Mouse (Mus musculus): Measurements from ENCODE around the gene Kctd18. TPM values are rescaled to one million over a fixed set of nuclear protein-coding genes. Genes with fewer than 3 reads are reported as not detected.

The Kctd18 gene
- 24.8 and 25.4 TPM in 2 replicates for polyA plus RNA-seq (2015; fragmentation: Nextera tagmentation; extraction: Ambion mirVana)

GRCm38 (mm10) chr1:58018856-58019255 lies at the start of gene Kctd18:
Gene Kctd18 (minus strand): TSS chr1:58018956.
- Histone ChIP-seq H3K36me3 (peaks cover 7% of the 10 kb centered on the region; the same call in 1 of the 2 replicates), H3K27ac (replicated peaks) (no peak within 1 kb of the TSS), H3K9me3 (replicated peaks) (no peaks in the 10 kb centered on the region), H3K4me3 (replicated peaks) (no peak within 1 kb of the TSS), H3K9ac (replicated peaks) (no peak within 1 kb of the TSS), H3K27me3 (replicated peaks) (no peaks in the 10 kb centered on the region), H3K4me1 (no peaks in the 10 kb centered on the region), H3K4me2 (no peak within 1 kb of the TSS)
- WGBS, result 95% methylated on average over 7 of the region's 7 CpGs
- no peak for ATAC-seq (ENCODE audit: low FRiP score)

DNA sequence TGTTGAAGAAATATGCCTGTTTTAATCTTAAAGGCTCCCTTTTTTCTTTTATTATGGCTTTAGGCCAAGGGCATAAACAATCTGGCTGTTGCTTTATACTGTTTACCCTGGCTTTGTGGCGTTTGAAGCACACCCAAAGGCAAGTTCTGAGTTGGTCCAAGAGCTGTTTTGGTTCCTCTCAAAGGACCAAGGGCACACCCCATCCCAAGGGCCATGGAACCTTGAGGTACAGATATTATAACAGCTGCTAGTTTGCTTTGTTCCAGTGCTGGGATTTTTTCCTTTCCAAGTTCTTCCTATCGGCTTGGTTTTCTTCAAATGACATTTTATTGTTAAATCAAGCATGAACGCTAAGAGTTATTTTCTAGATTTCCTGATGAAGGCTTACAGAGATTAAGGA lies 46.9 kb upstream of the Kctd18 start:
- 65% methylated on average over 3 of the region's 3 CpGs for WGBS
- Histone ChIP-seq H3K27me3 (replicated peaks) (no peaks in the 10 kb centered on the region), H3K9ac (replicated peaks) (no peak overlapping the region)

GRCm38 (mm10) chr1:58065151-58065550 lies 46.4 kb upstream of the Kctd18 start:
- Histone ChIP-seq H3K9ac (replicated peaks) (no peak overlapping the region), H3K9me3 (replicated peaks) (no peaks in the 10 kb centered on the region), H3K27ac (replicated peaks) (no peak overlapping the region), H3K4me2 (no peak overlapping the region), H3K4me1 (no peaks in the 10 kb centered on the region), H3K4me3 (replicated peaks) (no peak overlapping the region), H3K36me3 (no peaks in the 10 kb centered on the region), H3K27me3 (replicated peaks) (no peaks in the 10 kb centered on the region)
- 88% methylated on average over 5 of the region's 5 CpGs for WGBS
- ATAC-seq (ENCODE audit: low FRiP score), result no peak

More for the DNA sequence above, 46.9 kb upstream of the Kctd18 start:
- H3K4me1 ChIP-seq, result no peaks in the 10 kb centered on the region
- no peak overlapping the region for H3K27ac ChIP-seq (replicated peaks)
- H3K9me3 ChIP-seq (replicated peaks), result no peaks in the 10 kb centered on the region
- no peaks in the 10 kb centered on the region for H3K36me3 ChIP-seq
- no peak for ATAC-seq (ENCODE audit: low FRiP score)
- H3K4me3 ChIP-seq (replicated peaks), result no peak overlapping the region
- no peak overlapping the region for H3K4me2 ChIP-seq

GRCm38 (mm10) chr1:58062131-58062530 lies 43.4 kb upstream of the Kctd18 start:
- Histone ChIP-seq H3K27me3 (replicated peaks) (no peaks in the 10 kb centered on the region), H3K36me3 (no peaks in the 10 kb centered on the region), H3K4me3 (replicated peaks) (no peak overlapping the region), H3K9ac (replicated peaks) (no peak overlapping the region), H3K4me1 (no peaks in the 10 kb centered on the region), H3K27ac (replicated peaks) (no peak overlapping the region), H3K9me3 (replicated peaks) (no peaks in the 10 kb centered on the region), H3K4me2 (no peak overlapping the region)
- no peak for ATAC-seq (ENCODE audit: low FRiP score)
- 91% methylated on average over 7 of the region's 7 CpGs for WGBS

DNA sequence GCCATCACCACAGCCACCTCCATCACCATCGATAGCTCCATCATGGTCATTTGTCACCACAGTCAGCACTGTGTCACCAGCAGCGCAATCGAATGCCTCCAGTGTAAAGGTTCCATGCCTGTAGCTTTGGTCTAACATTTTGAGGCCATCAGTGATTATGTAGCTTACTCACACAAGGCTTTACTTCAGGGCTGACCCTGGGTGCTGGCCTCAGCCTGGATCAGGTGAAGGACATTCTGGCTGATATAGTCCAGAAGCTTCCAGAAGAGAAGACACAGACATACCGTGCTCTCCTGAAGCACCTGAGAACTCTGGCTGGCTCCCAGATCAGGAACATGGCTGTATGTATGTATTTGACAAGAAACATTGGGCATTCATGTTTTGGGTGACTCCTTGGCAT lies 40.1 kb upstream of the Kctd18 start:
- H3K9ac ChIP-seq (replicated peaks), result no peak overlapping the region
- H3K4me1 ChIP-seq, result 0 out of 2 replicates have a peak, but pooled peaks cover 1% of the 10 kb centered on the region
- no peaks in the 10 kb centered on the region for H3K27me3 ChIP-seq (replicated peaks)
- H3K36me3 ChIP-seq, result no peaks in the 10 kb centered on the region
- H3K9me3 ChIP-seq (replicated peaks), result no peaks in the 10 kb centered on the region
- no peak overlapping the region for H3K27ac ChIP-seq (replicated peaks)
- no peak overlapping the region for H3K4me2 ChIP-seq
- ATAC-seq (ENCODE audit: low FRiP score), result no peak
- H3K4me3 ChIP-seq (replicated peaks), result no peak overlapping the region
- 93% methylated on average over 4 of the region's 4 CpGs for WGBS

GRCm38 (mm10) chr1:58056939-58057338 lies 38.2 kb upstream of the Kctd18 start:
- ATAC-seq (ENCODE audit: low FRiP score), result no peak
- H3K4me2 ChIP-seq, result no peak overlapping the region
- 0 out of 2 replicates have a peak, but pooled peaks cover 2% of the 10 kb centered on the region for H3K4me1 ChIP-seq
- no peak overlapping the region for H3K9ac ChIP-seq (replicated peaks)
- no peaks in the 10 kb centered on the region for H3K27me3 ChIP-seq (replicated peaks)
- H3K4me3 ChIP-seq (replicated peaks), result no peak overlapping the region
- H3K27ac ChIP-seq (replicated peaks), result no peak overlapping the region
- WGBS, result 87% methylated on average over 11 of the region's 11 CpGs
- no peaks in the 10 kb centered on the region for H3K9me3 ChIP-seq (replicated peaks)
- H3K36me3 ChIP-seq, result no peaks in the 10 kb centered on the region

GRCm38 (mm10) chr1:58056074-58056807 lies 37.5 kb upstream of the Kctd18 start:
- Histone ChIP-seq H3K9me3 (replicated peaks) (no peaks in the 10 kb centered on the region), H3K27me3 (replicated peaks) (no peaks in the 10 kb centered on the region), H3K4me1 (0 out of 2 replicates have a peak, but pooled peaks cover 2% of the 10 kb centered on the region), H3K4me3 (replicated peaks) (no peak overlapping the region), H3K9ac (replicated peaks) (no peak overlapping the region), H3K36me3 (no peaks in the 10 kb centered on the region), H3K27ac (replicated peaks) (no peak overlapping the region), H3K4me2 (no peak overlapping the region)
- ATAC-seq (ENCODE audit: low FRiP score), result no peak
- WGBS, result 83% methylated on average over 13 of the region's 13 CpGs

- Histone ChIP-seq H3K4me1 (0 out of 2 replicates have a peak, but pooled peaks cover 2% of the 10 kb centered on the region), H3K4me2 (no peak overlapping the region), H3K27ac (replicated peaks) (no peak overlapping the region), H3K36me3 (no peaks in the 10 kb centered on the region), H3K9me3 (replicated peaks) (no peaks in the 10 kb centered on the region), H3K4me3 (replicated peaks) (no peak overlapping the region), H3K27me3 (replicated peaks) (no peaks in the 10 kb centered on the region), H3K9ac (replicated peaks) (no peak overlapping the region)
- ATAC-seq (ENCODE audit: low FRiP score), result no peak
- WGBS, result 71% methylated on average over 11 of the region's 11 CpGs
Observed at GRCm38 (mm10) chr1:58055598-58055997, 36.8 kb upstream of the Kctd18 start.

- H3K9me3 ChIP-seq (replicated peaks), result no peaks in the 10 kb centered on the region
- no peak for ATAC-seq (ENCODE audit: low FRiP score)
- H3K4me1 ChIP-seq, result 0 out of 2 replicates have a peak, but pooled peaks cover 2% of the 10 kb centered on the region
- no peaks in the 10 kb centered on the region for H3K27me3 ChIP-seq (replicated peaks)
- no peak overlapping the region for H3K4me3 ChIP-seq (replicated peaks)
- H3K27ac ChIP-seq (replicated peaks), result no peak overlapping the region
- no peak overlapping the region for H3K4me2 ChIP-seq
- H3K36me3 ChIP-seq, result no peaks in the 10 kb centered on the region
- no peak overlapping the region for H3K9ac ChIP-seq (replicated peaks)
- 94% methylated on average over 5 of the region's 5 CpGs for WGBS
Observed at GRCm38 (mm10) chr1:58049126-58049525, 30.4 kb upstream of the Kctd18 start.

- 23% methylated on average over 3 of the region's 3 CpGs for WGBS
- H3K9me3 ChIP-seq (replicated peaks), result no peaks in the 10 kb centered on the region
- no peaks in the 10 kb centered on the region for H3K36me3 ChIP-seq
- H3K27me3 ChIP-seq (replicated peaks), result no peaks in the 10 kb centered on the region
- no peaks in the 10 kb centered on the region for H3K4me1 ChIP-seq
- H3K9ac ChIP-seq (replicated peaks), result no peak overlapping the region
- no peak overlapping the region for H3K4me2 ChIP-seq
- ATAC-seq (ENCODE audit: low FRiP score), result no peak
- H3K27ac ChIP-seq (replicated peaks), result no peak overlapping the region
- no peak overlapping the region for H3K4me3 ChIP-seq (replicated peaks)
Observed at GRCm38 (mm10) chr1:58046721-58047290, 28.1 kb upstream of the Kctd18 start.

- H3K9me3 ChIP-seq (replicated peaks), result no peaks in the 10 kb centered on the region
- ATAC-seq (ENCODE audit: low FRiP score), result no peak
- H3K27ac ChIP-seq (replicated peaks), result no peak overlapping the region
- WGBS, result 72% methylated on average over 5 of the region's 5 CpGs
- H3K27me3 ChIP-seq (replicated peaks), result no peaks in the 10 kb centered on the region
- no peak overlapping the region for H3K9ac ChIP-seq (replicated peaks)
- H3K36me3 ChIP-seq, result no peaks in the 10 kb centered on the region
- no peaks in the 10 kb centered on the region for H3K4me1 ChIP-seq
- no peak overlapping the region for H3K4me3 ChIP-seq (replicated peaks)
- H3K4me2 ChIP-seq, result no peak overlapping the region
Observed at GRCm38 (mm10) chr1:58045546-58045945, 26.8 kb upstream of the Kctd18 start.

DNA sequence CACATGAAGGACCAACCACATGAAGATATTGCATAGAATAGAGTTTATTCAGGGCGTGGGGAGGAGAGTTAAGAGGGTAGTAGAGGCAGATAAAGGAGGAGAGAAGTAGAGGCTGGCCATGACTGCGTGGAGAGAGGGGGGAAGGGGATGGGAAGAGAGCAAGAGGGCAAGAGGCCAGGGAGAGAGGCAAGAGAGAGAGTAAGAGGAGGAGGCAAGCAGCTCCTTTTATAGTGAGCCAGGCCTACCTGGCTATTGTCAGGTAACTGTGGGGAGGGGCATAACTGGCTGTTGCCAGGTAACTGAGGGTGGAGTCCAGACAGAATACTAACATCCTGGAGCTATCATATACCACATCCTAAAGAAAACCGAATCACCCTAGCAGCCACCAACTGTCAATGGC lies 26.3 kb upstream of the Kctd18 start:
- H3K27ac ChIP-seq (replicated peaks), result no peak overlapping the region
- WGBS, result 71% methylated on average over 3 of the region's 3 CpGs
- H3K36me3 ChIP-seq, result no peaks in the 10 kb centered on the region
- no peak overlapping the region for H3K4me3 ChIP-seq (replicated peaks)
- H3K4me2 ChIP-seq, result no peak overlapping the region
- no peaks in the 10 kb centered on the region for H3K4me1 ChIP-seq
- no peaks in the 10 kb centered on the region for H3K27me3 ChIP-seq (replicated peaks)
- no peaks in the 10 kb centered on the region for H3K9me3 ChIP-seq (replicated peaks)
- no peak for ATAC-seq (ENCODE audit: low FRiP score)
- H3K9ac ChIP-seq (replicated peaks), result no peak overlapping the region
